Mouse (Mus musculus) layer of hippocampus, adult 9-11 months (tissue): ENCODE measurements around the gene Nhlh1.

Experiments used
- DNase-seq: peaks from one replicate; pipeline ENCODE4 v3.0.0; 2022

Gene Nhlh1

GRCm38 (mm10) chr1:172057491-172057921 lies at the start of gene Nhlh1:
Nhlh1 (minus strand) TSS chr1:172057573.
- peak; percentile 45 for DNase-seq

GRCm38 (mm10) chr1:172105101-172105500 lies 47.7 kb upstream of the Nhlh1 start:
- no peak for DNase-seq

- DNase-seq, result no peak
Observed at GRCm38 (mm10) chr1:172103619-172104018, 46.2 kb upstream of the Nhlh1 start.

- no peak for DNase-seq
Observed at GRCm38 (mm10) chr1:172099325-172100033, 42.1 kb upstream of the Nhlh1 start.

GRCm38 (mm10) chr1:172095202-172095601 lies 37.8 kb upstream of the Nhlh1 start:
- DNase-seq, result no peak

GRCm38 (mm10) chr1:172094295-172094694 lies 36.9 kb upstream of the Nhlh1 start:
- no peak for DNase-seq

GRCm38 (mm10) chr1:172093522-172093921 lies 36.1 kb upstream of the Nhlh1 start:
- DNase-seq, result no peak

GRCm38 (mm10) chr1:172082899-172083445 lies 25.6 kb upstream of the Nhlh1 start:
- DNase-seq, result no peak

DNA sequence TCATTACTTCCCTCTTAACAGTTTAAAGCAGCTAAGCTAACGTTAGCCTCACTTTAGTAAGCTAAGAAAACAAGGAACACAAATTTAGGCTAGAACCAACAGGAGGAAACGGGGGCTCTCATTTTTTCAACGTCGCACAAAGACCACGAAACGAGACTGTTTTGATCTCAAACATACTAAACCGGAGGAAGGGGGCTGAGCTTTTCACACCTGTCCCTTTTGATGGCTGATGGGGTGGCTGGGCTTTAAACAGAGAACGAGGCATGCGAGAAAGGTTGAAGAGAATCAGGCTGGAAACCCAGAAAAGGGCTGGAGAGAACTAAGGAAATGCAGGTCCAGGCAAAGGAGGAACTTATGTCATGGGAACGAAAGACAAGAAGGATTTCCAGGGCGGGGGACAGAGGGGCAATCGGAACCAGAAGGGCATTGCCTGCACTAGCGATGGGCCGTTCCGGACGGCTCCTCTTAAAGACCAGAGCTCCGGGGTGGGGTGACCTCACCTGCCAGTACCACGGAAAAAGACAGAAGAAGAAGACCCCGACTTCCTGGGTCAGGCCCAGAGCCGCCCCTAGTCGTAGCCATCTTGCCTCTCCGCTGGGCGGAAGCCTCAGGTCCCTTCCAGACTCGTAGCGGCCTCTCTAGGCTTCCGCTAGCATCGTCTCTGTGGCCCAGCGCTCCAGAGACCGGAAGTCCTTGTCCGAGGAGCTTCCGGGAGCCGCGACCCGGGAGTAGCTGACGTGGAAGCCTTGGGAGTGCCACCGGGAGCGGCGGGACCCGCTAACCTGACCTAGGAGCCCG lies 24.9 kb upstream of the Nhlh1 start, which contains the start of the genes Copa and Ncstn:
TSS of gene Copa (plus strand) at position 429 of the 798 bp plus-strand sequence.
TSS of gene Ncstn (minus strand) at position 695 of the 798 bp plus-strand sequence.
- peak; percentile 94 for DNase-seq

GRCm38 (mm10) chr1:172077981-172078380 lies 20.6 kb upstream of the Nhlh1 start:
- no peak for DNase-seq

DNA sequence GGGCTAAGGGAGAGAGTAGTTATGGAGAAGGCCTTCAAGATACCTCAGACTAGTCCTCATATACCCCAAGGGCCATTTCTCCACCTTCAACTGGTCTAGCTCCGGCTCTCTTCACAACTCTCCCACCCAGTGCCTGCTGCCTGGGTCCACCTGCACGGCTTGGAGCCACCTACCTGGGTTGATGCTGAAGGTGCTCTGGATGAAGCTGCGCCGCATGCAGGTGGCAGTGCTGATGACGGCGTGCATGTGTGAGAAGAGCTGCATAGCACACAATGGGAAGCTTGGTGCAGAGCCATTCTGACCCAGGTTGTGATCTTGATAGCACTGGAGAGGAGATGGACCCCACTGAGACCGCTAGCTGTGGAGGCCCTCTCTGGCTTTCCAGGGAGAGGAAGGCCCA lies 15.2 kb upstream of the Nhlh1 start:
- no peak for DNase-seq

DNA sequence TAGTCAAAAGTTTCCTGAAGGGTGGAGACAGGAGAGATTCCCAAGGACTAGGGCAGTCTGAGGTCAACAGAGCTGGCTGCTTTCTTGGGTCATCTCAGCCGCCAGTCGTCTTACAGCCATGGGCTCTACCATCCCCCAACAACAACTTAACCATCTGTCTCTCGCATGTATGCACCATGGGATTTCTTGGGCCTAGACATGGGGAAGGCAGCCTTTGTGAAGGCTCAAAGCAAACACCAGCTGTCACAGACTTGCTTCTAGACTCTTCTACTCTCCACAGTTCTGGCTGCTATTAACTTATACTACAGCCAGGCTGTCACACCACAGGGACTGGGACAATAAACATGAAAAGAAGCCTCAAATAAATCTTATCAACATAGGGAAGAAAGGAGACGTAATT lies 14.2 kb upstream of the Nhlh1 start:
- no peak for DNase-seq

GRCm38 (mm10) chr1:172070227-172070626 lies 12.9 kb upstream of the Nhlh1 start:
- no peak for DNase-seq

DNA sequence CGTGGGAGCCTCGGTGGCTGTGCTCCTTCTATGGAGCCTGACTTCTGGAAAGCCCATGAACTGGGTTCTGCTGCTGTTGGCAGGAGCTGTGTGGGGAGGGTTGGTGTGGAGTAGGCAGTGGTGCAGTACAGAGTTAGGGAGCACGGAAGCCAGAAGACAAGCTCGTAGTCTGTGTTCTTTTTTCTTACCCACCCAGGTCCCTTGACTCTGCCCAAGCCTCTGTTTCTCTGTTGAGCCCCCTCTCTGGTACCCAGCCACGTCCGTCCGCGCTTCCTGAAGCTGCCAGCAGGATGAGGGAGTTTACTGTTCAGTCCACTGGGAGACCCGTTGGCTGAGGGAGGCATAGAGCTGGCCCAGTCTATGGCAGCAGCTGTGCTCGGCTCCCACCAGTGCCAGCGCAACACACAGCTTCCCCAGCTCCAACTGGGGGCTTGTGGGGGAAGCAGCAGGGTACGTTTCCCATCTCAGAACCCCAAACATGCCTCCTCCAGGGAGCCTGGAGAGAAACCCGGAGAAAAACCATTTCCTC lies 7.3 kb upstream of the Nhlh1 start:
- DNase-seq, result peak; percentile 44

DNA sequence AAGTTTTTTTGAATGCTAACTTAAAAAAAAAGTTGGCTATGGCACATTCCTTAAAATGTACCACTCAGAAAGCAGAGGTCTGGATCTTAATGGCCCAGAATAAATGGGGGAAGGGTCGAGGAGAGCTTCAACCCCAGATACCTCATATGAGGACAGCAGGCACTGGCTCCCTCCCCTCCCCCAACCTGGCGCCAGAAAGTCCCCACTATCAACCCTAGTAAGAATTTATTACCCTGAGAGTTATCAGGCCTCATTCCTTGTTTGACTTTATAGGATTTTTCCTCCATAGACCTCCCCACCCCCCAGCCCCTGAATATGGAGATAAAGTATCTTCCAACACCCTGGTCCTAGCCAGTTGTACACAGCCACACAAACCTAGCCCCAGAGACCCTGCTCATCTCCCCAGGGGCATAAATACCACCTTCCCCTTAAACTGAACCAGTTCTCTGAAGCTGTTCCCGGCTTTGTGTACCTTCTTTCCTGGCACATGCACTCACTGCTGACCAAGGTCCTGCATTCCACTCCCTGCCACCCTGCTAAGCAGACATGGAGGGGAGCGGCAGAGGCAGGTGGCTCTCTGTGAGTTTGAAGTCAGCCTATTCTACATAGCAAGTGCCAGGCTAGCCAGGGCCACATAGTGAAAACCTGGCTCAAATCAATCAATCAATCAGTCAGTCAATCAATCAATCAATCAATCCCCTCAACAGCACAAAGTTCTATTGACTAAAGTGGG lies 6.1 kb upstream of the Nhlh1 start:
- DNase-seq, result no peak

- DNase-seq, result no peak
Observed at GRCm38 (mm10) chr1:172062101-172062500, 4.7 kb upstream of the Nhlh1 start.

DNA sequence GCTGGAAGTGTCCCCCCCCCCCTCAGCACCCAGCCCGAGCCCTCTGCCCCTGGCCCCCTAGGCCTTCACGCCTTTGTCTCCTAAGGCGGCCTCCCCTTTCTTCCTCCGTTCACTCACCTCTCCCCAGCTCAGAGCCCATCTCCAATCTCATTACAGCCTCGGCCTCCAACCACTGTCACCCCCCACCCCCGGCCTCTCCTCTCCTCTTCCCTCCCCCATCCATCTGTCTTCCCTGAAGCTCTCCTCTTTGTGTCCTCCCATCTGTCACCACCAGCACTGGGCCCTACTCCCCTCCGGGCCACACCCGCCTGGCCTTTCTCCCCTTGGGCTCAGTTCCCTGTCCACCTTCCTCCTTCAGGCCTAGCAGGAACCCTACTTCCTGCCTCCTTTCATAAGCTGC lies 3.8 kb upstream of the Nhlh1 start:
- no peak for DNase-seq

- DNase-seq, result no peak
Observed at GRCm38 (mm10) chr1:172060659-172061058, 3.3 kb upstream of the Nhlh1 start.

DNA sequence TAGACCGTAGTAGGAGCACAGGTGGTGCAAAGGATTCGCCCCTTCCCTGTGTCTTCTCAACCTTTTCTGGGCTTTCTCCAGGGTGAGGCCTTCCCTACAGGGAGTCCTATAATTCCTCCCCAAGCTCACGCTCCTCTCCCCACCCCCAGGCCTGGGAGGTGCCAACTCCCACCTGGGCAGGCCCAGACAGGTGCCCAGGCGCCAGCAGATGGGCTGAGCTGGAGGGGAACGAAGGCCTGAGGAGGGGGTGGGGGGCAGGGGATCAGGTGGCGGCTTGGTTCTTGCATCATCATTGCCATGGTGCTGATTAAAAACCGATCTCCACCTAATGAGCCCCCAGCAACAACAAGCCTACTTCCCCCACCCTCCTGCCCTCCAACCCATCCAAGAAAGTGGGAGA lies 1.5 kb upstream of the Nhlh1 start:
- DNase-seq, result no peak

DNA sequence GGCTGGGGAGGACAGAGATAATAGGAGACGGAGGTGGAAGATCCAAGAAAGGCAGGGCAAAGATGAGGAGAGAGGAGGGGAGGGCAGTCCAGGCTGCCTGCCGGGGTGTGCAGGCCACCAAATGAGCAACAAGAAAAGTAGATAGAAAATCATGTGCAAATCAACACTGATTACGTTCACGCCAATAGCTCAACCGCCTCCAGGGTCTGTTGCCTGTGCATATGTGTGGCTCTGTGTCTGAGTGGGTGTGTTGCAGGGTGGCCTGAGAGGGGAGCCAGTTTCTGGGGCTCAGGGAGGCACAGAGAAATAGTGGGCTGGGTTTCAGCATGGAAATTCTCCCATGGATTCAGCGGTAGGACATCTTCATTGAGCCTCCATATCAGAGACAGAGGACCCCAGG lies 948 bp upstream of the Nhlh1 start:
- DNase-seq, result no peak

DNA sequence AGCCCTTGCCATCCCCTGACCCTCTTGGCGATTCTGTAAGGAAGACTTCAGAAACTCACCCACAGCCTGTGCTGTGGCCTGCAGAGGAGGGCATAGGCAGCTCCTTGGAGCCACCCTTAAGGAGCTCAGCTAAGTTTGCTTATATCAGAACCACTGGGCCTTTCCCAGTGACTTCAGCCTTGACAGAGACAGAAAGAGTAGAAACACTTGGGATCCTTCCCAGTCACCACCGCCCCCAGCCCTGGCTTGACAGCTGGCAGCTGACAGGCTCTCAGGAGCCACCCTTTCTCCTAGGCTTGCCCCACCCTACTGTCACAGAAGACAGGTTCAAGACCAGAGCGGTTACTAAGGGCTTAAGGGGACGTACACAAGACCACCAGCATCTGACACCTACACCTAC lies 1.1 kb downstream of the Nhlh1 start:
- no peak for DNase-seq

DNA sequence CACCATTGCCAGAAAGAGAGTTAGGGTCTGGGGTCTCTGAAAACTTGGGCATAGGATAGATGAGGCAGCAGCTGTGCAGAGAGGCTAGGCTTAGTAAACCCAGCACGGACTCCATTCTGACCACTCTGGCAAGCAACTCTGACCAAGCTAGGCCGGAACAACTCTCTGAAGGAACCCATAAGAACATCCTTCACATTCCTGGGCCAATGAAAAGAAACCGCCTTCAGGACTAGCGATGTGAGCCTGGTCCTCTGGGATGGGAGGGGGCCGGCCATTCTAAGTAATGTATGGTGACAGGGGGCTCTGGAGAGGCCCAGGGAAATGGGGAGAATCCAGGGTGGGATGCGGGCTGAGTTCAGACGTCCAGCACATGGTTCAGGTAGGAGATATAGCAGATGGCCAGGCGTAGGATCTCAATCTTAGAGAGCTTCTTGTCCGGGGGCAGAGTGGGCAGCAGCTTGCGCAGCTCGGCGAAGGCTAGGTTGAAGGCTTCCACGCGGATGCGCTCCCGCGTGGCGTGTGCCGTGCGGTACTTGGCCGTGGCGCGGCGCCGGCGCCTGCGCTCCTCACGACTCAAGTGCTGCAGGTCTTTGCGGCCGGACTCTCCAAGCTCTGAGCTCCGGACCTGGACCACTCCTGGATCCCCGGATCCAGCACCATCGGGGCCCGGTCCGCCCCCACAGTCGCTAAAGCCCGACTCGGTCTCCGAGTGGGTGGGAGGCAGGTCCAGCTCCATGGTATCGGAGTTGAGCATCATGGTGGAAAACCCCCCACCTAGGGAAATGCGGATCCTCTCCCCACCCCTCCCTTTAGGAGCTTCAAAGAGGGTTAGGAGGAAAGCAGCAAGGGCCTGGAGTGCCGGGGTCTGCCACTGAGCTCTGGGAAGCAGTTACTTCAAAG lies 3.6 kb downstream of the Nhlh1 start:
- no peak for DNase-seq
